Mouse (Mus musculus): ENCODE measurements at regions not wholly inside any gene's neighbourhood (a gene's known extent, or its start where the extent isn't known, plus 50 kb on each side); places are given as distances from the start of the nearest gene placed in this dataset.

- TF ChIP-seq GATA1 (IDR thresholded peaks at IDR 0.05; ENCODE audit: borderline replicate concordance, low read length) (no peak), FLI1 (IDR thresholded peaks at IDR 0.05; ENCODE audit: low read length) (no peak)
These were observed 192.4 kb upstream of the Mkln1 start for GRCm38 (mm10) chr6:31206106-31206505.

Measured in megakaryocyte, embryonic 14.5 days (primary cell).